Mouse (Mus musculus): Measurements from ENCODE around the gene Gabrg3.

The Gabrg3 gene

GRCm38 (mm10) chr7:57386517-57387340 lies at the start of gene Gabrg3:
Gene Gabrg3 (minus strand): TSS chr7:57387188.
- DNase-seq (ENCODE audit: low read depth, low spot score) = no peak

GRCm38 (mm10) chr7:57422675-57423074 lies 35.7 kb upstream of the Gabrg3 start:
- no peak for DNase-seq (ENCODE audit: low read depth, low spot score)

GRCm38 (mm10) chr7:57421044-57421443 lies 34.1 kb upstream of the Gabrg3 start:
- no peak for DNase-seq (ENCODE audit: low read depth, low spot score)

GRCm38 (mm10) chr7:57419392-57419791 lies 32.4 kb upstream of the Gabrg3 start, which contains the start of gene Gabrb3:
Gene Gabrb3 (plus strand): TSS chr7:57419692.
- no peak for DNase-seq (ENCODE audit: low read depth, low spot score)

- no peak for DNase-seq (ENCODE audit: low read depth, low spot score)
These were observed 25.9 kb upstream of the Gabrg3 start for GRCm38 (mm10) chr7:57412896-57413295.

- no peak for DNase-seq (ENCODE audit: low read depth, low spot score)
These were observed 24.2 kb upstream of the Gabrg3 start for GRCm38 (mm10) chr7:57411163-57411562.

GRCm38 (mm10) chr7:57393551-57393950 lies 6.6 kb upstream of the Gabrg3 start:
- no peak for DNase-seq (ENCODE audit: low read depth, low spot score)

- DNase-seq (ENCODE audit: low read depth, low spot score) = no peak
These were observed 3.1 kb upstream of the Gabrg3 start for GRCm38 (mm10) chr7:57390046-57390445.

GRCm38 (mm10) chr7:57387341-57387654 lies 310 bp upstream of the Gabrg3 start:
- no peak for DNase-seq (ENCODE audit: low read depth, low spot score)

GRCm38 (mm10) chr7:57384112-57384511 lies 2.9 kb downstream of the Gabrg3 start:
- no peak for DNase-seq (ENCODE audit: low read depth, low spot score)

- DNase-seq (ENCODE audit: low read depth, low spot score) = no peak
These were observed 21.0 kb downstream of the Gabrg3 start for GRCm38 (mm10) chr7:57366013-57366390.

- DNase-seq (ENCODE audit: low read depth, low spot score) = no peak
These were observed 21.6 kb downstream of the Gabrg3 start for GRCm38 (mm10) chr7:57365134-57366012.

- DNase-seq (ENCODE audit: low read depth, low spot score) = no peak
These were observed 23.2 kb downstream of the Gabrg3 start for GRCm38 (mm10) chr7:57363812-57364211.

GRCm38 (mm10) chr7:57357871-57358540 lies 29.0 kb downstream of the Gabrg3 start:
- no peak for DNase-seq (ENCODE audit: low read depth, low spot score)

GRCm38 (mm10) chr7:57356565-57357301 lies 30.3 kb downstream of the Gabrg3 start:
- no peak for DNase-seq (ENCODE audit: low read depth, low spot score)

GRCm38 (mm10) chr7:57348774-57349173 lies 38.2 kb downstream of the Gabrg3 start:
- no peak for DNase-seq (ENCODE audit: low read depth, low spot score)

- no peak for DNase-seq (ENCODE audit: low read depth, low spot score)
These were observed 45.1 kb downstream of the Gabrg3 start for GRCm38 (mm10) chr7:57341910-57342309.

GRCm38 (mm10) chr7:57331211-57331610 lies 55.8 kb downstream of the Gabrg3 start:
- no peak for DNase-seq (ENCODE audit: low read depth, low spot score)

GRCm38 (mm10) chr7:57330240-57330639 lies 56.7 kb downstream of the Gabrg3 start:
- DNase-seq (ENCODE audit: low read depth, low spot score) = no peak

- DNase-seq (ENCODE audit: low read depth, low spot score) = no peak
These were observed 62.5 kb downstream of the Gabrg3 start for GRCm38 (mm10) chr7:57324473-57324872.

- no peak for DNase-seq (ENCODE audit: low read depth, low spot score)
These were observed 64.9 kb downstream of the Gabrg3 start for GRCm38 (mm10) chr7:57322086-57322485.
